Mouse (Mus musculus): ENCODE results near the gene Slc15a5.

The Slc15a5 gene

DNA sequence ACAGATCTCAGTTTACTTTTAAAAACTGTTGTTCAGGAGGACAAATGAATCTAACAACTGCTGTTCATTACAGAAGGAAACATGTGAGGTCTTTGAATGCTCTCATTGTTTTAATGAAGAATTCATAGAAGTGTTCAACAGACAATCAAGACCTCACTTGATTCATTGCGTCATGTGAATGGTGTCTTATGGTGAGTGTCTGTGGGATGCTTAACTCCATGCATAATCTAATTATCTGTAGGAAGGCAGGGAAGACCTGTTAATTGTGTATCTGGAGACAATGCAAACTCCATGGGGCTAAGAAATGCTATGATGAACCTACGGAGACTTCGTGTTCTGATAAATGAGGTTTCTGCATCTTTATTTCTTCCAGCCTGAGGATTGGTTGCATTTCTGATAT lies 103.7 kb downstream of the Slc15a5 start:
- in situ Hi-C loops (cut with MboI; ENCODE audit: low sequenced_read_pairs) = no loop called here

DNA sequence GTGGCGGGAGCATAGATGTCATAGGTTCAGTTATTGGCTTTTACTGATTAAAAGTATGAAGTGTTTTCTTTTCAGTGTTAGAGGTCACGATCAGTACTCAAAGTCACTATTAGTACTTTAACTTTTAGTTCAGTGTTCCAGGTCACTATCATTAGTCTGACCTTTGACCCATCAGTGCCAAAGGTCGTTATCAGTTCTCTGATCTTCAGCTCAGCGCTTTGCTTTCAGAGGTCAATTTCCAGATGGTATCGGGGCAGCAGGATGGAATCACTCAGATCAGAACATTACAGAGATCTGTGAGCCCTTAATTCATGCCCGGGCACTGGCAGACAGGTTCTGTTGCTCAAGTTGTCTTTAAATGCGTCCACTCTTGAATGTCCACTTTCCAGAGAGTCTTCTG lies 116.0 kb downstream of the Slc15a5 start:
- in situ Hi-C loops (cut with MboI; ENCODE audit: low sequenced_read_pairs) = no loop called here

DNA sequence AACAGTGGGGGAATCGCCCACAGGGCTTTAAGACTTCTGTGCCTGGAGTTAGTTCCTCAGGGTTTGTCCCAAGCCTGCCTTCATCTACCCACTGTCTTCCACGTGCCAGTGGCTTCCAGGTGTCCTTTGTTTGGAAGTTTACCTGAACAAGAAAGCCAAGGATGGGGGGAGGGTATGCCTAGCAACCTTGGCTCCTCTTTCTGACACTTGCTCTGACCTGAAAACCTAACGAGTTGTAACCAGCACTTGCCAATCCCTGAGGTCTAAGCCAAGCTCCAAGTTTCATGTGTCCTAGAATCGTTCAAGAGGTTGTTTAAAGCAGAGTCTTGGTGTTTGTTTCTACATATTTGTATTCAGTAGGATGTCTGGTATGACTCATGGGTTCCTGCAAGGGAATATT lies 116.9 kb downstream of the Slc15a5 start:
- in situ Hi-C loops (cut with MboI; ENCODE audit: low sequenced_read_pairs) = no loop called here

DNA sequence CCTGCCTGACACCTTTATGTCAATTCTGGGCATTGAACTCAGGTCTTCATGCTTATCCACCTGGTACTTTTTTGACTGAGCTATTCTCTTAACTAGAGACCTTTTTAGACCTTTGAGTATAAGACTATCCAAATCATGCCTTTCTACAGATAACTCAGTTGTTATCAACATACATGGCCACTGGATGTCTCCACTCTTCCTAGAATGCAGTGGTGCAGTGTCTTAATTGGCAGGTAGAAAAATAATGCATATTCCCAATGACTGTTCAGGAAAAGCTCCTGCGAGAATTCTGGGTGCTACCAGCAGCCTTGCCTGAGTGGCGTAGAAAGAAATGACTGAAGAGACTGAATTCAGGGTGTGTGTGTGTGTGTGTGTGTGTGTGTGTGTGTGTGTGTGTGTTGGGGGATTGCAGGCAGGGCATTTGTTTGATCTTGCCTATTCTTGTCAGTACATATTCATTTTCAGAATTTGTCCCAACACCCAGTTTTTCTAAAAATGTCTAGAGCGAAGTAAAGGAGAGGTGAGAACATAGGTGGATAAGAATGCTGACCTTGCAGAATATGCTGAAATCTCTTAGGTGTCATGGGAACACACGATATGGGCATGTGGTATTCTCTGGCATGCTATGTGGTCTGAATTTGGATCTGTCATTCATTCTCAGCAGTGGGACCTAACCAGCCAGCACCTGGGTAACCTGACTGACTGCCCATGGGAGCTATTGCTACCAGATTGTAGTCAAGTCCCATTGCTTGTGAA lies 119.5 kb downstream of the Slc15a5 start:
- in situ Hi-C loops (cut with MboI; ENCODE audit: low sequenced_read_pairs) = no loop called here

DNA sequence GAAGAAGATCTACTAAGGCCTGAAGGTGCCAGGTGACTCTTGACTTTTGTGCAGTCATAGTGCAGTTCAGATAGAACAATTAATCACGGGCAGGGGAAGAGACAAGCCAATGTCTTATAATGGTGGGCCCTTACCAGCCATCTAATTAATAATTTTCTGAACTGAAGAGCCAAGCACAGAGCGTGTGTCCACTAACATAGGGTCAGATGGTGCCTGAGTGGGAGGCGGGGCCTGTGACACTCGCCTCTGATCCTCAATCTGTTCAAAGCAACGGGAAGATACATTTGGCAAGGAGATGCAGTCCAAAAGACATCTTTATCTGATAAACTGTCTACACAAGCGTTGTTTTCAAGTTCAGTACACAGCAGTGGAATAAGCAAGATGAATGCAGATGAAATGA lies 122.1 kb downstream of the Slc15a5 start:
- in situ Hi-C loops (cut with MboI; ENCODE audit: low sequenced_read_pairs) = no loop called here

DNA sequence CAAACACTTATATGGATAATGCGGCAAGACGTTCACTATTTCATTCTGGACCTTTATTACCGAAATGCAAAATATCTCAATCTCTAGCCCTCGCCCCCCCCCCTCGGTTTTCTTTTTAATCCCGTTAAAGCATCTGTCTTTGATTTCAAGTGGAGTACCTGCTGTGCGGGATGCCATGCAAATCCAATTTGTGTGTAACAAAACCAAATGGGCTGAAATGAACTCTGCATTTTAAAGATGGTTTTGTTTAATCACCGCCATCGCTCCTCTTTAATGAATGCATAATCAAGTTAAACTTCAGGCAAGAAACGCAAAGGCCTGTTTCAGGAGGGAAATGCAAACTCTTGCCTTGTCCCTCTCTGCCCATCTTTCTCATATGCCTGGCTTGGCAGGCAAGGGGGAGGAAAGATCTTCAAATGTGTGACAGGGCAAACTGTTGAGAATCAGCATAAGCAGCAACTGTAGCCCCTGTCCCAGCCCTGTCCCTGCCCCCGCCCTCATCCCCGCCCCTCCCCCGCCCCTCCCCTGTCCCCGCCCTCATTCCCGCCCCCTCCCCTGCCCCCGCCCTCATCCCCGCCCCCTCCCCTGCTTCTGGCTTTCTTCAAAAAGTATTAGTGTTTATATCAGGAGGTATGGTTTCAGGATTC lies 122.8 kb downstream of the Slc15a5 start:
- in situ Hi-C loops (cut with MboI; ENCODE audit: low sequenced_read_pairs) = no loop called here

DNA sequence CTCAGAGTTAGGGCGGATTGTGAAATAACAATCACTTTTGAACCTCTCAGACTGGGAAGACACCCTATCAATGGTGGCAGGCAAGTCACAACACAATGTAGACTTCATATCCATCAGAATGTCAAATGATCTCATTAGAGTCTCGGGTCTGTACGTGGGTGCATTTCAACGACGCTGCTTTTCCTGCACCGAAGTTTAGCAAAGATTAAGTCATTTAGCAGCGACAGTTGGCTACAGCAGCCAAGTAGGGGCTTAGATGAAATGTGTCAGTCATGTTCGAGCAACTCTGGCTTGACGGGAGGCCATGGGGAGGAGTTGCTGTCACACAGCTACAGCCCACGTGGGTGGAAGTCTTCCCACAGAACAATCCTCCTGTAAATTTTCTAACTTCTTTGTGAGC lies 133.2 kb downstream of the Slc15a5 start:
- in situ Hi-C loops (cut with MboI; ENCODE audit: low sequenced_read_pairs) = no loop called here

DNA sequence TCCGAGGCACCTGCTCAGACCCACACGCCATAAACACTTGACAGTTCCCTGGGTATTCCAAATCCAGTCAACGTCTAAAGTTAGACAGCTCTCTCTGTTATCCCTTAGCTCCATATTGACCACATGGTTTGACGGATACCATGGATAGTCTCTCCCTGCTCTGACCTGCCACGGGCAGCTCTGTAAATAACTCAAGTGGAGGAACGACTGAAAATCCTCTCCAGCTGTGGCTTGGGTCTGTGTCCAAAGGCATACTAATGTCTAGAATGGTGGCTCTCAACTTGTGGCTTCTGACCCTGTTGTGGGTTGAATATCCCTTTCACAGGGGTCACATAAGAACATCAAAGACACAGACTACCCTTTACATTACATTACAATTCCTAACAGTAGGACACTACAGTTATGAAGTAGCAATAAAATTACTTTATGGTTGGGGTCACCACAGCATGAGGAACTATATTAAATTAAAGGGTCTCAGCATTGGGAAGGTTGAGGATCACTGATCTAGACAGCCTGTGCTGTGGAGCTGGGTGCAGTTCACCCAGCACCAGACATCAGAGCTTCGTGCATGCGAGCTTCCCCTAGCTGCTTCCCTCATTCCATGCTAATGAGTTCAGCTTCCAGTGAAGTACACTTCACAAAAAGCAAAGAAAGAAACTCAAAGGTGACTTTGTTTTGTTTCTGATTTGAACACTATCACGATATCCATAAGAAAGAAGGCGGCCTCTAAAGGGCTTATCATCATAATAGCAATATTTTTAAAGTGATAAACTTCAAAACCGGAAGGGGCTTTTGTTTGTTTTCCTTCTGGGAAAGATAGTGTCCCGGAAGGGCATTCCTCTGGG lies 139.1 kb downstream of the Slc15a5 start:
- in situ Hi-C loops (cut with MboI; ENCODE audit: low sequenced_read_pairs) = no loop called here

DNA sequence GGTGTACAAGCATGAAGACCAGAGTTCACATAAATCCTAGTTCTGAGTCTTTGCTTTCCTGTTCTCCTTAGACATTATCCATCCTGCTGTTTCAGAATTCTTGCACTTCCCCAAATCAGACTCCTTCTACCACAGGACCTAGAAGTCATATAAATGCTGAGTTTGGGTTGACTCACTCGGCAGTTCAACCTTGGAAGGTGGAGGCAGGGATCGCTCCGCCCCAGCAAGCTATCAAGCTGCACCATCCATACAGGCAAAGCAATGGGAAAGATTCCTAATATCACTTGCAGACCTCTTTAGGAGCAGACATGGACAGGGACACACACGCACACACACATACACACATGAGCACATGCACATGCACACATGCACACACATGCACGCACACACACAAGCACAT lies 142.2 kb downstream of the Slc15a5 start:
- in situ Hi-C loops (cut with MboI; ENCODE audit: low sequenced_read_pairs) = no loop called here

DNA sequence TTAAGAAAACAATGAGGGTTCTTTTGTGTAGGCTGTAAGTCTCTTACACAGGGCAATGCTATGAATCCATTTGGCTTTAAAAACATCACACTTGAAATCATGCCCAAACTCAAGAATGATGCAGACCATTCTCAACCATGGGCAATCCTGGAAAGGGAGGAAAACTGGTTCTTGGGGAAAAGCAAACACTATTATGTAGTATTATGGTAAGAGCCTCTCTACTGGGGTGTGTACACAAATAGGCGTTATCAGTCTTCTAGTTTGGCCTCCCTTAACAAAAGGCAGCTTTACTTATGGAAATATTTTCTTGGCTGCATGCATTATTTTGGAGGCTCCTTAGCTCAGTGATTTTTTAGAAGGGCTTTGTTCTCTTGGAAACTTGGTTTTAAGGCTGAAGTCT lies 143.4 kb downstream of the Slc15a5 start:
- in situ Hi-C loops (cut with MboI; ENCODE audit: low sequenced_read_pairs) = no loop called here

DNA sequence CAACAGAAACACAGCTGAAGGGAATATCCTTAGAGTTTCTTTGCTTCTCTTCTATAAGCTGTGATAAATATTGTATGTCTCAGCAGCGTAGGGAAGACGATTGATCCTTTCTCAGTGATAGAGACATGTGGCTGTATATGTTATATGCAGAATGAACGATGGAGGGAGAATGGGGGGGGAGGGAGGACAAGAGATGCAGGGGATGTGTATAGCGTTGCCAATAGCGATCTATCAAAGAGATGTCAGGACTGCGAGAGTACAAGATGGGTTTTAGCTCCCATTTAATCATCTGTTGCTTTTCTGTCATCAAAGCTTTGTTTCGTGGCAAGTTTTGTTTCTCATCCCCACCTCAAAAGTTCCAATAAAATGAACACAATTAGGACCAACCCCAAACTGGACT lies 143.9 kb downstream of the Slc15a5 start:
- in situ Hi-C loops (cut with MboI; ENCODE audit: low sequenced_read_pairs) = no loop called here

DNA sequence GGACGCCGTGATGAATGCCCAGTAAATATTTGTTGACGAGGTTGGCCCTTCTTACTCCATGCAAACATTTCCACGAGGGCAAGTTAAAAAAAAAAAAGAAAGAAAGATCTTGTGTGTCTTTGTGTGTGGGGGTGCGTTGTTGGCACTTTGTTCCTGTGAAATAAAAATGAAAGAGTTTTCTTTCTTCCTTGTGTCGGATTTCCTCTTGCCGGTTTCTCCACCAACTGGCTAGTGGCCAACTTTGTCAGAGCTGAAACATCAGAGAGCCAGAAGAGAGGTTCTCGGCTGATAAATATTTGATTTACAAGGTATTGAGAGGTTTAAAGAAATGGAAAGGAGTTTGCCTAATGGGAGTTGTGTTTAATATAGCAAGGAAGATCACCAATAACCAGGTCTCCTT lies 144.4 kb downstream of the Slc15a5 start:
- in situ Hi-C loops (cut with MboI; ENCODE audit: low sequenced_read_pairs) = no loop called here

DNA sequence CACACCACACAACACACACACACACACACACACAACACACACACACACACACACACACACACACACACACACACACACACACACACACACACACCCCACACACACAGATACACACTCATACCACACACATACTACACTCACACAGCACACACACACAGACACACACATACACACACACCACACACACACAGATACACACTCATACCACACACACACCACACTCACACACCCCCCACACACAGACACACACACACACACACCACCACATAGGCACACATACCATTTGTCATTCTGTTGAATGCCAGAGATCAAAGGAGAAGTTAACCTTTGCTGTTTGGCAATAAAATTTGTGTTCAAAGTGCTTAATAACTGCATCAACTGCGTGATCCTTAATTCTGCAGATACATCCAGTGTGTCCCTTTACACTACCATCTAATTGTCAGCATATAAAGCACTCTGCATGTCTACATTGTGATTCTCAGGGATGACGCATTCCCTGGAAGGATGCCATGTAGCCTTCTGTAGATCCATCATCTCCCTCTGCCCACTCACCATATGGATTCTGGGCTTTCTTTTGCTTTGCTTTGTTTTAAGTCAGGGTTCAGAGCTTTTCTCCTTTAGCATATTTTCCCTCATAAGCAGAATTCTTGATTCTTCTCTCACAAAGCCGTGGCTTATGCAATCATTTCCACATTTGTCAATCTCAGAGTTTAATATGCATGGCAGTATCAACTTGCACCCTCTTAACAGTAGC lies 145.0 kb downstream of the Slc15a5 start:
- in situ Hi-C loops (cut with MboI; ENCODE audit: low sequenced_read_pairs) = no loop called here
